Mouse (Mus musculus) c-Kit-positive CD71-positive TER-119-positive erythroid progenitor cells, embryonic 14.5 days (primary cell): ENCODE measurements around the gene Cacna1c.
A peak's percentile ranks its signal among the peaks of the same experiment; 100 is the strongest.

Experiments used
- DNase-seq: peaks from one replicate; pipeline ENCODE4 v3.0.0-alpha.2; 2013; ENCODE audit warnings: low spot score

The Cacna1c gene

DNA sequence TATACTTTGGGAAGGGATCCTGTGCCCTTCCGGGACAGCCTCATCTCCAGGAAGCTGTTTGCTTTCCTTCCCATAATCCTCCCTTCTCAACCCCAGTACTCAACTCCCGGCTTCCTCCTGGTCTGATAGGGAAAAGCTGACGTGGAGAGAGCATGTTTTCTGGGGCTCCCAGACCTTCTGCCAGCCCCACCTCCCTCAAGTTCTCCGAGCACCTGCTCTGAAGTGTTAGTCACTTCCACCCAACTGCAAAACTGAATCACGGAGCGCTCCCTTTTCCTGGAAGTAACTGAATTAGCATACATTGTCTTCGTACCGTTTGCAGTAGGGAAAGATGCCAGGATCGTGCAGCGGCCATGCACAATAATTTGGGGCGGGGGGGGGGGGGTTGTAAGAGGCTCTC lies 393.9 kb downstream of the Cacna1c start:
- DNase-seq, result no peak

- no peak for DNase-seq
Measured at GRCm38 (mm10) chr6:118796393-118796792, 399.8 kb downstream of the Cacna1c start.

GRCm38 (mm10) chr6:118795716-118796115 lies 400.5 kb downstream of the Cacna1c start:
- DNase-seq, result no peak

GRCm38 (mm10) chr6:118791921-118792368 lies 404.3 kb downstream of the Cacna1c start:
- no peak for DNase-seq

DNA sequence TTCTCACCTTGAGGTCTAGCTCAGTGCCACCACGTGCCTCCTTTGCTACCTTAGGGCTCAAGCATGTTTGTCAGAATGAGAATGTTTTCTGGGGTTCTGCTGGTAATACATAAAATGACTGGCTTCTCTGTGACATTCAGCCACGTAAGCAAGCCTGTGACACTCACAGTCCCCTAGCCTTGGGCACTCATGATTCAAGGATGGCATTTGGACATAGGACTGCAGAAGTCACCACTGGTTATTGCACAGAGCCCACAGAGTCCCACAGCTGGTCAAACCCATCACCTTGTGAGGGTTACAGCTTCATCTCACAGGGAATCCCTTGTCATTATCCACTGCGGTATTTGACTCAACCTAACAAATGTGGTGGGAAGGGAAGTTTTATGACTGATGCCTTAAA lies 408.3 kb downstream of the Cacna1c start:
- DNase-seq, result no peak

DNA sequence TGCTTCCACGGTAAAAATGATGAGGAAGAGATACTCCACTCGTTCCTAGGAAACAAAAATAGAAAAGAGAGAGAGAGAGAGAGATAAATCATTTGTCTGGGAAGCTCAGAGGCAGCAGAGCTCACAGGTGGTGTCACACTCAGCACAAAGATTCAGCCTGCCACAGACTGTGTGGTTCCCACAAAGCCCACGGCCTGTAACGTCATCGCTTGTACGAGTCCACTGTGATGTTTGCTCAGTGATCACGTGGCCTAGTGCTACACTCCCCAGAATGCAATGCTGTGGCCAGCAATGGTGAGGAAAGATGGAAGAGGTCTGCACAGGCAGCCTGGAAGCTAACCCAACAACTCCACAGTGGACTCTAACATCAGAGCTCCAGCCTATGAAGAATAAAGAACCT lies 415.9 kb downstream of the Cacna1c start:
- DNase-seq, result no peak

DNA sequence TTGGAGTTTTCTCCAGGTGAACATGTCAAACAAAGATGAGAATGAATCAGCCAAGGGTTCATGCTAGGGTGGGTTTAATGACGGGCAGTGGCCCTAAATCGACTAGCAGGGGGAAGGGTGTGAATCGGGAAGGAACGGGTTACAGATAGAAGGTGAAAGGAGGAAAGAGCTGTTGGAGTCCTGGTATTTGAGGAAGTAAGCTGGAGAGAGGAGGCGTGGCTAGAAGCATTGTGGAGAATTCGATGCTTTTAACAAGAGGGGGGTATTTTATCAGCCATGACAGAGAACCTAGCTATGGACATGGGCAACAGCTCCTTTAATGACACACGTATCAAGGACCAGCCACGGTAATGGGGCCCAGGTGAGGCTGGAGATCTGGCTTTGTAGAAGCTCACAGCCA lies 417.0 kb downstream of the Cacna1c start:
- no peak for DNase-seq

- DNase-seq, result peak; percentile 45
Measured at GRCm38 (mm10) chr6:118777457-118777856, 418.8 kb downstream of the Cacna1c start.

DNA sequence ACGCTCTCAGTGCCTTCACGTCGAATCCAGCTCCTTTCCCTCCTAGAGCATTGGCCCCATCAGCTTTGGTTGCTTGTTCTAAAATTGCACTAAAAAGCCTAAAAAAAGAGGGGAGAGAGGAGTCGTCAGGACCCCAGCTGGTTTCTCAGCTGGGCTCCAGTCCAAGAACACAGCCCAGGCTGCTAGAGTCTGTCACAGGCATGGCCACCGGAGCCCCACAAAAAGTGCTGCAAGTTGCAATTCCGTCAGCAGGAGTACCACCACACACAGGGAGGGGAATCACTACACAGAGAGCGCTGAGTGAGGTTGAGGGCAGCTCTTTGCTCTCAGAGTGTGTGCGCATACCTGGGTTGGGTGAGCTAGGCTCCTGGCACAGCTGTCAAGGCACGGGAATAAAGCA lies 419.8 kb downstream of the Cacna1c start:
- DNase-seq, result no peak

GRCm38 (mm10) chr6:118772581-118772980 lies 423.6 kb downstream of the Cacna1c start:
- no peak for DNase-seq

DNA sequence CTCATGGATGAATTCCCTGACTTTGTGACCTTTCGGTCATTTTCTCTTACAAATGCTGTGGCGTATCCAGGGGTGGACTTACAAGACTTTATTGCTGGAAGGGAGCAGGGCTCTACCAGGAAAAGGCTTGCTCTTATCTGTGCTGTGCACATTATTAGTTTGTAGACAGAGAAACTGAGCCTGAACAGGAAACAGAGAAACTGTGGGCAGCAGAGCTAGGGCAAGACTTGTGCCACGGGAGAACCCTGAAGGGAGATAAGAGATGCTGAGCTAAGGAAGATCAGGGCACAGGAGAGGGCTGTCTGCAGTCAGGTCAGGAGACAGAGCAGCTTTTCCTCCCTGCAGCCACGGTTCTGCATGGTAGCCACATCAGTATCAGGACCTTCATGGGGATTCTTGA lies 425.1 kb downstream of the Cacna1c start:
- peak; percentile 75 for DNase-seq

DNA sequence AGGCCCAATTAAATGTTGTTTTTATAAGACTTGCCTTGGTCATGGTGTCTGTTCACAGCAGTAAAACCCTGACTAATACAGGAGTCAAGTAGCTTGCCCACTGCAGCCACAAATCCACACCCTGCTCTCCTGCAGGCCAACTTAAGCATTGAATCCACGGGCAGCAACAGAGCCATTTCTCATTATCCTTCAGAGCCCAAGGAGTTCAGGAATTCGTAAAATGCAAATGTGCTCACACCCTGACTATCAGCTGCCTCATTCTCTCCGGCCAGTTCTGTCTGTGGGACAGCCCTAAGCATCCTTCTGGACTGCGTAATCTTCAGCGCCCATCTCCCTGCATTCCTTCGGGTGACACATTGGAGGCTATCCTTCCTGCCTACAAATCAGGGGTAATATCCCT lies 425.8 kb downstream of the Cacna1c start:
- no peak for DNase-seq

GRCm38 (mm10) chr6:118769792-118770191 lies 426.4 kb downstream of the Cacna1c start:
- no peak for DNase-seq

DNA sequence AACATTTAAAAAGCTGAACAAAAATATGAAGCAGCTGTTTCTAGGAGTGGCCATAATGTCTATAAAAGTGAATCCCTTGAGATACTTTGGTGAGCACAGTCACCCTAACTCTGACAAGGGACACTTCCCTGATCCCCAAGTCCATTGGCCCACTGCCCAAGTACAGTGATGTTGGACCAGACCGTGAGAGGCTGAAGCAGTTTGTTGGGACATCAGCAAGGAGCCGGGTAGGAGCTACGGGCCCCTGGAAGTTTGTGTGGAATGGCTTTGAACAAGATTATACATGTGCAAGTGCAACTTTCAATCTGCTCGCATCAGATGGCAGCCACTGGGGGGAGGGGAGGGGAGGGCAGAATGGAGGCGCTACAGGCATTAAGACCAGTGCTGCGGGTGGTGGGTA lies 428.5 kb downstream of the Cacna1c start:
- no peak for DNase-seq

- DNase-seq, result no peak
Measured at GRCm38 (mm10) chr6:118765261-118765660, 431.0 kb downstream of the Cacna1c start.

GRCm38 (mm10) chr6:118759015-118759414 lies 437.2 kb downstream of the Cacna1c start:
- peak; percentile 69 for DNase-seq

GRCm38 (mm10) chr6:118758290-118758907 lies 437.8 kb downstream of the Cacna1c start:
- DNase-seq, result peak; percentile 77

DNA sequence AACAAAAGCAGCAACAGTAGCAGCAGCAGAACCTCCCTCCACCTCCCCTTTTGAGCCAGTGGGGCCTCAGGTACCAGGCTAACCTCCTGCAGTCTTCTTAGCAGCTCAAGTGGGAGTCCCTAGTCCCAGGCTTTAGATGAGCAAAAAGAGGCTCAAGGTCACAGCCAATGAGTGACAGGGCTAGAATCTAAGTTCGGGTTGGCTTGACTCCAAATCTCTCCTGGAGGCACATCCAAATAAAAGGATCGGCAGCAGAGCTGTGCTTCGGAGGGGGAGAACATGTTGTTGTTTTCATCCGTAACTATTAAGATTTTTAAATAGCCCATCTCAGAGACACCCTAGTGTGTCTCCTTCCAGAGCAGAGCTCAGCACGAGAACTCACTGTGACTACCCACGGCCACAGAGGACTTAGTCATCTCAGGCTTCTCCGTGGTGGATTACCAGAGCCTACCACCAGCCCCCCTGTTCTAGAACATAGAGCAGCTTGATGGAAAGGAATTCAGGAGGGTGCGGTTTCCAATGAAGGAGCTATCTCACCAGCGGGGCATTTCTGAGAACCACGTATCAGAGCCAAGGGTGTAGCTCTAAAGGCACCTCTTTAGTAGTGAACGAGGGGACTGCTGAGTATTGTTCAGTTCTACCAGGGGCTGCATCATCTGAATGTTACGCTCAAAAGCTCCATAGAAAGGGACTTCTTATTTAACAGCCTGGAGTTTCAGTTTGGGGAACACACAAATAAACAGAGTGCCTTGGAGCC lies 438.5 kb downstream of the Cacna1c start:
- DNase-seq, result peak; percentile 90

DNA sequence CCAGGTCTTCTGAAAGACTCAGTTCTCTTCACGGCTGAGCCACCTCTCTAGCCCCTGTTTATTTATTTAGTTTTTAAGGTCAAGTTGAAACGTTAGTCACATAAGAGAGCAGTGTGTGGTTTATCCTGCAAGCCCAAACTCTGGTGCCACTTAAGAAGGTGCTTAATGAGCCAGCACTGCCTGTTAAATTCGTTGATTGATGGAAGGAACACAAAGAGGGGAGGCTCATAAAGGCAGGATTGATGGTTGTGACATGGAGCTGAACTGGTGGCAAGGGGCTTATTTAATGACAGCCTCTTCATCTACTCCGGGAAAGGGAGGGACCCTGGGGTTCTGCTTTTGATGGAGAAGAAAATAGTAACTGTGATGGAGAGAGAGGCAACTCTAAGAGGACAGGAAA lies 439.7 kb downstream of the Cacna1c start:
- DNase-seq, result no peak

GRCm38 (mm10) chr6:118755768-118756167 lies 440.4 kb downstream of the Cacna1c start:
- DNase-seq, result no peak

DNA sequence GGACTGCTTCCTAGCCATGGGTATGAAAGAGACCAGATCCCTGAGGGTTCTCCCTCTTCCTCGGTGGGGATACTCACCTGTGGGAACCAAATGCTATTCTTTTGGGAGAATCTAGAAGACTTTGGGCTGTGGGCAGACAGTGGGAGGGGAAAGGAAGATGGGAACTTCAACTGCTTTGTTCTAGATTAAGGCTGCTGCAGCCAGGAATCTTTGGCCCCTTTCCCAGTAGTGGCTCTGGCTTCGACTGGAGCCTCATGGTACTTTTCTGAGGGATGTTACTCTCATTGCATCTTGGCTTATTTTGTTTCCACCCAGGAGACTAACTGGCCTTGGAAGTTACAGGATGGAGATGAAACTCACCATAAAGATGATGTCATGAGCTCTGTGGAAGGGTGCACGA lies 441.8 kb downstream of the Cacna1c start:
- DNase-seq, result no peak

DNA sequence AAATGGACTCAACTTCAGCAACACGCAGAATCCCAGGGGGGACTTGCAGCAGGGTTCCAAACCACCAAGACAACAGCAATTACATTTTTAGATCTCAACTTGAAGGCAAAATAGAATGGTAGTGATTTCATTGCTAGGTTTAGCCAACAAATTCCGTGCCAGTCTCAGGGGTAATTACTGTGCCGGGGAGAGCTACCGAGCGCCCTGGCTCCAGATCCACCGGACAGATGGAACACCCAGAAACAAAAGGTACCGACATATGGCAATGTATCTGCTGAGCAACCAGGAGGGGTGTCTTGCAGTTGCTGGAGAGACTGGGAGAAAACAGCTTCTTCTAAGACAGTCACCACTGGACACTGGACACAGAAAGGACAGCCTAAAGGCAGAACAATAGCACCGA lies 442.4 kb downstream of the Cacna1c start:
- DNase-seq, result no peak

DNA sequence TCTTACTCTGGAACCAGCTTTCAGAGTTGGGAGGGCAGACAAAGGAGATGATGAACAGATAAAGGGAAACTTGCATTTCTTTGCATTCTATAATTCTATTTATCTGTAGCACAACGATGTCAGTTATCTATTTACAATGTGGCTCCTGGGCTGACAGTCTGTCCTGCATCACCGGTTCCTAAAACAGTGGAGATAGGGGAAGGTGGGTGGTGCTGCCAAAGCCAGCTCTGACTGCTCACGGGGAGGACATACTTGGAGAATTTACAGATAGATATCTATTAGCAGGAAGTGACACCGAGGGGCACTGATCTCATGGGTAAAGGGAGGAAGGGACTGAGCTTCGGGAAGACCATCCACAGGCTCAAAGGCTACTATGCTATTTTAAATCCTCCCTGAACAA lies 443.2 kb downstream of the Cacna1c start:
- DNase-seq, result peak; percentile 37

GRCm38 (mm10) chr6:118749285-118749684 lies 446.9 kb downstream of the Cacna1c start:
- peak; percentile 55 for DNase-seq
